Mouse (Mus musculus): ENCODE measurements around the gene Tox4.

Tox4 gene

DNA sequence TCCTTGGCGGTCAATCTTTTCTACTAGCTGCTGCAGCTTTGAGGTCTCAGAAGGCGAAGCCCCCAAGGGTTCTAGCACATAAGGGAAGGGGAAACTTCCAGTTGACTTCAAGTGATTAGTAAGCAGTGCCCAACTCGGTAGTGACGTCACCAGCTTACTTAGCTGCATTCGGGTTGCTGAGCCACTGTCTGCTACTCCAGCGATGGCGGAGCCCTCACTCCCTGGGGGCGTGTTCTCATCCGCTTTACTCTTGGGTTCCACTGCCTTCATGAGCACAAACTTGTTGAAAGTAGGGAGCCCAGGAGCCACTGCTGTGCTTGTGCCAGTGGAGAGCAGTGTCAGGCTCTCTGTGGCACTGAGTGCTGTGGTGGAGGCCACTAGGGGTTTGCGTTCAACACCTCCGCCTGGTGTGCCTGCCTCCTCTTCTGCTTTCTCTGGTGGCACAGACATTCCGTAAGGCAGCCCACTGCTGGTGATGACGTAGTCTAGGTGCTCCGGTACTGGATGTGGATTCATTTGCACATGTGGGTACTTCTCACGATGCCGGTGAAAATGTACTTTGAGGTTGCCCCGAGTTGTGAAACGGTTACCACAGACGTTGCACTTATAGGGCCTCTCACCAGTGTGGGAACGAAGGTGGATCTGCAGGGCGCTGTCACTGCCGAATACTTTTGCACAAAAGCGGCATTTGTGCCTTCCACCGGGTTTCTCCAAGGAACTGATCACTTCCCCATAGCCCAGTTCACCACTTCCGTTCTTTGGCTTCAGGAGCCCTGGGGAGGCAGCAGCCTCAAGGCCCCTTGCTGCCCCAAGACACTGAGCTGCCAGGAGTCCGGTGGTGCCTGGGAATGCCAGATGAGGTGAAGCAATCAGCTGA is 35.2 kb downstream of the Tox4 start:
- no peak for DNase-seq (ENCODE audit: low read depth, low spot score)

DNA sequence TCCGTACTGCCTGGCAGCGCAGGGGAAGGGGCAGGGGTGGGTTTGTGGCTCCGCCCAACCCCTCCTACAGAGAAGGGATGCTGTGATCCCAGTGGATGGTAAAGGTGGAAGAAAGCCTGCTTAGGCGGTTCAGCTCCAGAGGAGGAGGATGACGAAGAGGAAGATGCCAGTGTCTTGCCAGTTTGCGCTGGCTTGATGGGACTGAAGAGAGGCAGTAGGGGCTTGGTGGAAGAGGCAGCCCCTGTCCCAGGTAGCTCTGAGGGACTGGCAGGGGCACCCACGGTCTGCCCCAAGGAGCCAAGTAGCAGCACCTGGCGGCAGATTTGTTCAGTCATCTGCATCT is 35.8 kb downstream of the Tox4 start:
- DNase-seq (ENCODE audit: low read depth, low spot score): no peak

DNA sequence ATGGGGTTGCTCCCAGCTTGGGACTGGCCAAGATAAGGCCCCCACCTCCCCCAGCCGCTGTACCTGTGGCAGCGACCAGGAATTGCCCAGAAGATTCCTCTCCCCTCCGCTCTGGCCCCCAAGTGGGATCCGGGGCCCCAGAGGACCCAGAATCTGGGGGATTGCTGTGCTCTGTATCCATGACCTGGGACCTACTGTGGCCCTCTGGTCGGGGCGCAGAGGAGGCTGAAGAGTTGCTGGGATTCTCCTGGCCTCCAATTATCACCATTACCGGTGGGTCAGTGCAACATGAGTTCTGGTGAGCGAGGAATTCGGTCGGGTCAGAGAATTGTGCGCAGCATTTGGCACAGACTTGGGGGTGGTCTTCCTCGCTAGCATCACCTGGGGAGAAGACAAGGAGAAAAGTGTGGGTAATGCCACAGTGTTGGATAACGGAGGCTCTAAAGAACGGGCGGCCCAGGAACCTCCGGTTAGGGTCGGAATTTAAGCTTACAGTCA is 36.4 kb downstream of the Tox4 start:
- DNase-seq (ENCODE audit: low read depth, low spot score): no peak

DNA sequence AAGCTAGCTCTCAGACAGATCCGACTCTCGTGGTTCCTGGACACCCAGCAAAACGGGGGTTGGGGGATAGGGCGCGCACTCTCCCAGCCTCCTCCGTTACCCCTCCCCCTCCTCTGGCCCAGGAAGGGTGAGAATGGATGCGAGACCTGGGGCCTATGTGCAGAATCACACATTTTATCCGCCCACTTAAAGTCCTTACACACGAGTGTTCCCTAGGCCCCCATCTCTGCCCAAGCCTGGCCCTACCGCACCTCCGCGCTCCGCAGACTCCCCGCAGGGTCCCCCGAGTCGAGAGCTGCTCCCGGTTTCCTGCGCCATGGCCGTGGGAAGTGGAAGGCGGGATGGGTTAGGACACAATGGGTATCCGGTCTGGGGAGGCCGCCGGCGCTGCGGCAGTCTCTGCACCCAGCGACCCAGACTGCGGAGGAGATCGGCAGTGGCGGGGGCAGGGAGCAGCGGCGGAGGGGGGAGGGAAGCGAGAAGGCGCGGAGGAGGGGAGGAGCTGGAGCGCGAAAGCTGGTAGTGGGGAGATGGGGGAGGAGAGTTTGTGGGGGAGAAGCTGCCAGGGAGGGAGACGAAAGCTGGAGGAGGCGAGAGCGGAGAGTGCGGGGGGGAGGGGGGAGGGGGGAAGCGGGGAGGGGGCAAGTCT is 37.0 kb downstream of the Tox4 start:
- peak; percentile 54 for DNase-seq (ENCODE audit: low read depth, low spot score)

DNA sequence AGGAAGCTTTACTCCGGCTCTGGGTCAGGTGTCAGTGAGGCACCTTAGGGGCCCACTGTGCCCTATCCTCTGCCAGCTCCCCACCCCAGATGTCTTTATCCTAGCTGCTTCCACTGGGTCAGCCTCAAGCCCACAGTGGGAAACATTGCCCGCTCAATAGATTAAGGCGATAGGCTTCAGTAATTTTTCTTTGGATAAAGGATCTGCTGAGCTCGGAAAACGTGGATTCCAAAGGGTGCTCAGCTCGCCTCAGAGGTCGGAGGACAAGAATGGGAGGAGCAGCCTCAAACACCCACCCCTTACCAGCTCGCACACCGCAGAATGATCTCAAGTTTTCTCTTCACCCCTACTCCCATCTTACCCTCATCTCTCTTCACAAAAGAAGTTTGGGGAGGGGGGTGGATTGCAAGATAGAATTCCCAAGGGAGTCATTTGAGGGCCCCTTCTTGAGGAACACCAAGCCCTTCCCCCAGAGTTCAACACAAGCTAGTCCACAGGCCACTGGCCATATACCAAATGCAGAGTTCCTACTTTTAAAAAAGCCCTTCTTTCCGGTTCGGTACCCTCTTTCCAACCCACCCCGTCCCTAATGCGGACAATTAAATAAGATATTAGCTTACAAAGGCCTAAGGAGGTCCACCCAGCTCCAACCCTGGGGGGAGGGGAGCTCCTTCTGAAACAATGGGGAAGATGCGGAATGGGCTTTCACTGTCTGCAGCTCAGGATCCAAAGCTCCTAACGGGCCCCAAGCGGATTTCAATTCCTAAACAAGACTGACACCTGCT is 37.7 kb downstream of the Tox4 start:
- no peak for DNase-seq (ENCODE audit: low read depth, low spot score)

DNA sequence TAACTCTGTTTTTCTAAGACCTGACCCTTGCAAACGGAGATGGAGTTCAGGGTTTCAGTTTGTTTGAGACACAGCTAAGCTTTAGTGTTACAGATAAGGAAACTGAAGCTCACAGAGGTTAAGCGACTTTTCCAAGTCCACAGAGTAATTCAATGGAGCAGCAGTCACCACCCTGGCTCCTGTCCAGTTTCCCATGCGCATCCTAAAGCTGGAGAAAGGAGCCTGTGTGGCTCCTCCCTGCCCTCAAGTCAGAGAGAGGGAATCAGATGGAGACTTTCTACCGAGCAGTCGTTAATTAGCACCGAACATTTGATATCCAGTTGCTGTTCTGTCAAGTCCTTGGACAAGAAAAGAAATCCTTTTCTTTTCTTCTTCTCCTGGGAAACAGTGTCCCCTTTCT is 40.4 kb downstream of the Tox4 start:
- DNase-seq (ENCODE audit: low read depth, low spot score): no peak

DNA sequence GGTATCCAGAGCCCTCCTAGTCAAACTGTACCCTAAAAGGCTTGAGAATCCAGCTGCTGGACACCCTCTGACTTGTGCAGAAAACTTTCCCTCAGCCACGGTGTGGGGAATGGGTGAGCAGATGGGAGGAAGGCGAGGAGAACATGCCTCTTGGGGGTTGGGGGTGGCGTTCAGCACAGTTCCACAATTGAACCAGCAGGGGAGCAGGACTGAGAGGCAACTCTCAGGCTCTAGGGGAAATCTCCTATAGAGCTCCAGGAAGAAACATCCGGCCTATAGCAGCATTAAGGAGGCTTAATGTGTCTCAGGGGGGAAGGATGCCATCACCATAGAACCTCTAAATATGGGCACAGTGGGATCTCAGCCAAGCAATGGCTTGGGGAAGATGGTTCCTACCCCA is 46.9 kb downstream of the Tox4 start:
- no peak for DNase-seq (ENCODE audit: low read depth, low spot score)

DNA sequence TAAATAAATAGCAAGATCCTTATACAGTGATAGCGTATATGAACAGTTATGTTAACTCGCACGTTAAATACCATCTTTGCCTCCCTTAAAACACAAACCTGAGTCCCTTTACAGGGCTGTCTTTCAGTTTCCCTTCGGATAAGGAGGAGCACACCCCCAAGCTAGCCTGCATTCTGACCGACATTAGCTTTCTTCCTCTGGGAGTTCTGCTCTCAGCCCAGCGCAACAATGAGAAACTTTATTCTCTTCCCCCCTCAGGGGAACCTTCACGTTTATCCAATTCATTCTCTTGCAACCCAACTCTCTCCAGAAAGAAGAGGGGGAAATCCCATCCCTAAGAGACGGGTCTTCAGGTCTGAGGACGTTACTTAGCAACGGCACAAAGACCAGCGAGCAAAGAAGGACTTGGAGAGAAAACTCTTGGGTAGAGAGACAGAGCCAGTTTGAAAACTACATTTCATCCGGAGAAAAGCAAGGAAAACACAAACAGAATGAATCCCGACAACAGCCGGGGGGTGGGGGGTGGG is 48.5 kb downstream of the Tox4 start:
- DNase-seq (ENCODE audit: low read depth, low spot score): no peak

DNA sequence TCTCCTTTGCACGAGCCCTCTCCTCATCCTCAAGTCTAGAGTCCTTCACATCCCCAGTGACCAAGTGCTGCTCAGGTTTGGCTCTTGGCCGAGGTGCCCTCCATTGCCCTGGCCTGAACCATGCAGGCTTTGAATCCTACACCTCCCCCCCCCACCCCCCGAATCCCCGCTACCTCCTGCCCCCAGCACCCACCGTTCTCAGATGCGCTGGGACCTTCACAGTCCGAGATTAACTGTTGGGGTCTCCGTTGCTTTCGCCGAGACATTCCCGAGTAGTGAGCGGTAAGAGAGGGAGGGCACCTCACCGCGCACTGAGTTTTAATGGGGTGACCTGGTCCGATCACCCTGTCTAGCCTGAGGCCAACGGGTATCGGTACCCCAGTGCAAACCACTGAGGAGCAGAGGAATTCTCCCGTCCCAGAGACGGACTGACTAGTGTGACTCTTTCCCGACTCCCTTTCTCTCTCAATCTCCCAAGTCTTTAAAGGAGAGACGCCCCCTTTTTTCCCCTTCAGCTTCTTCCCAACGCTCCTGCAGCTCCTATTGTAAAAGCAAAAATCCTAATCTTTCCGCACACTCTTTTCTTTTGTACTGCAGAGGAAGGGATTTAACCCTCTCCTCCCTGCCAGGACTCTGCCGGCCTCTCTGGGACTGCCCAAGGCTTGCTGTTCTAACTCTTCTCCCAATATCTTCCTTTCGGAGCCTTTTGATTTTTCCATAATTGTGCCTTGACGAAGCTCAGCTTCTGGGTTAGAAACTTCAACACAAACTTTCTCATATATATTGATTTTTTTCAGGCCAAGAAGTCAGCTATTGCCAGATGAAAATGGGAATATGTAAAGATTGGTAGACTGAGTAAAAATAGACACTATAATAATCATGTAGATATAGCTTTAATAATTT is 49.2 kb downstream of the Tox4 start, which contains the start of gene Sall2:
Gene Sall2, minus strand, starts transcription at position 853 of the 903 bp plus-strand sequence.
- DNase-seq (ENCODE audit: low read depth, low spot score): no peak

DNA sequence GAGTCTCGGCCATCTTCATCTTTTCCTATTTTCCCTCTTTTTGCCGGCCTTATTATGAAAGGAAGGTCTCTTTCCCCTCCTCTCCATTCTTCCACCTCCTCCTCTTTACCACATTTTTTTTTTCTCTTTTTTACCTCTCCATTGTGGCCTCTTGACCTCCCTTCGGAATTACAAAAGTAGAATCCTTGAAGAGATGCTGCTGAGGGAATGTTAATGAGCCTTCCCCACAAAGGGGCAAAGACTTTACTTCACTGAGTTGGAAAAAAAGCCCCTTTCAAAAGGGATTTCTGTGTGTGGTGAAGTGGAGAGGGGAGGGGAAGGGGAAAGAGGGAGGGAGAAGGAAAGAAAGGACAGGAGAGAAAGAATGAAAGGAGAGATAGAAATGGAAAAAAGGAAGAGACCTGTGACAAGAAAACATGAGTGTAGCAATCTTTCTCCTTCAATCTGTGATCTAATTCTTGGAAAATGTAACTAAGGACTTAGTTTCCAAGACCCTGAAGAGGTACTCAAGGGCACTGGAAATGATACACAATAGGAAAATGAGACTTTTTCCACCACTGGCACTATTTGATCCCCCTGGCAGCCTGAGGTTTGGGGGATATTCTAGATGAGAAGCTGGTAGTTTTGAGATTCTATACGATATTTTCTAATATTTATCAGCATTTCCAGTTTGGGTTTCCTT is 52.3 kb downstream of the Tox4 start:
- no peak for DNase-seq (ENCODE audit: low read depth, low spot score)

DNA sequence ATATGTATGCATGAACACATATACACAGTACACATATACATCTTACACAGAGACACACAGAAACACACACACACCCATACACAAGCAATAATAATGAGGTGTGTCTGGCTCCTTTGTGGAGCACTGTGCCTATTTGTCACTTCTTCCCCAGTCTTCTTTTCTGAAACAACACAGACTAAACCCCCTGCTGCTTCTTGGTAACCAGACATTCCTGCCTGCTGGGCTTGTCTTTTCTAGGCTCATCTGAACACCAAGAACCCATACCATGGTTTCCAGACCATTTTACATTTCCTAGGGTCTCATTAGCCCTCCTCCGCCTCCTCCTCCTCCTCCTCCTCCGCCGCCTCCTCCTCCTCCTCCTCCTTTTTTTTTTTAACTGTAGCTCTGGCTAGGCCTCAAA is 53.2 kb downstream of the Tox4 start:
- DNase-seq (ENCODE audit: low read depth, low spot score): no peak

DNA sequence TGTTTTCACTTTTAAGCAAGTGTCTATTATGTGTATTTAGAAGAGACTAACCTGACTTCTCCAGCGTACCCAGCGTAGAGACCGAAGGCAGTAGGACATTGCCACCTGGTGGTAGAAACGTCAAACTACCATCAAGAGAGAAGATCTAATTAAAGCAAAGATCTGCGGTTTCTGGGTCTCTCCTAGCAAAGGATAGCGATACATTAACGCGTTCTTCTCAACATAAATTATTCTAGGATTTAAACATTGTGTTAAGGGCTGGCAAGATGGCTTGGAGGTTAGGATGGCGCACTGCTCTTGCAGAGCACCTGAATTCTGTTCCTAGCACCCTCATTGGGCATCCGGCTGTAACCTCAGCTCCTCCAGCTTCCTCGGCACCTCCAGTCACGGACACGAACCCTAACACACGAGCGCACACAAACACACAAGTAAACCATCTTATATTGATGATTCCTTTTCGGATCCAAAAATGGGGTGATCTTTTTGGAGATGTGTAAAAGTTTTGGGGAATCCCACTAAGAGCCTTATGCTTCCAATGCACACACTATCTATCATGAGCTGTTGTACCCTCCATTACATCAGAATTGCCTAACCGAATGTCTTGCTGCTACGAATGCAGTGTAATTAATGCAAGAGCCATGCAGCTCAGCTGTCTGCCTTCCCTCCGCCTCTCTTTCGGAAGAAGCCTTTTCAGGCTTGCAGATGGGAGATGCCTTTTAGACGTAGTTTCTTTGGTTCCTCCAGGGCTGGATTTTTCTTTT is 60.0 kb downstream of the Tox4 start:
- peak; percentile 61 for DNase-seq (ENCODE audit: low read depth, low spot score)

DNA sequence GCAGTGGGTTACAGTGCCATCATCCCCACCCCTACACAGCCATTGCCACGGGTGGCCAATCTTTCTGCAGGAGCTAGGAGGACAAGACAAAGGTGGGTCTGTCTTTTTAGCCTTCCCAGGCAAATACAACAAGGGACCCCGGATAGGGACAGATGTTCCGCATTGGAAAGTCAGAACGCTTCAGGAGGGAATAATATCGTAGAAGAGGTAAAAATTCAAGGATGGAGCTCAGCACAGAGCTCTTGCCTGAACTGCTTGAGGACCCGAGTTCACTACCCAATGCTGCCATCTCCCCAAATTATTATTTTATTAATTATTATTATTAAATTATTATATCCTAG is 60.5 kb downstream of the Tox4 start:
- no peak for DNase-seq (ENCODE audit: low read depth, low spot score)
